Mouse (Mus musculus) CH12.LX (cell line): ENCODE results near the gene Rbks.

Source experiments
- CHD1 ChIP-seq: IDR thresholded peaks from 2 replicates; pipeline ENCODE4 v1.6.1; 2012; ENCODE audit warnings: low read depth, low read length, improper control_type of control experiment, inconsistent platforms
- CHD2 ChIP-seq: IDR thresholded peaks from 2 replicates; pipeline ENCODE4 v1.6.1; 2011; ENCODE audit warnings: low read length, improper control_type of control experiment
- CTCF ChIP-seq, 2 experiments: IDR thresholded peaks in 1 of 2; conservative IDR thresholded peaks in 1 of 2; 2 replicates each; pipeline ENCODE4 v1.5.1; 2011 to 2012; ENCODE audit warnings: low read depth in 2 of 2, low read length in 2 of 2, improper control_type of control experiment in 1 of 2, inconsistent platforms in 1 of 2, mild to moderate bottlenecking in 1 of 2, moderate library complexity in 1 of 2
- E2F4 ChIP-seq: IDR thresholded peaks from 2 replicates; pipeline ENCODE4 v1.6.1; 2011; ENCODE audit warnings: low read depth, low read length, improper control_type of control experiment; ENCODE audit not compliant: insufficient replicate concordance
- POLR2A ChIP-seq: IDR thresholded peaks from 2 replicates; pipeline ENCODE4 v1.6.1; 2011; ENCODE audit warnings: low read depth, mild to moderate bottlenecking, improper control_type of control experiment, low read length
- POLR2AphosphoS2 ChIP-seq: IDR thresholded peaks from 2 replicates; pipeline ENCODE4 v1.6.1; 2011; ENCODE audit warnings: low read depth, low read length, improper control_type of control experiment
- RAD21 ChIP-seq: IDR thresholded peaks from 2 replicates; pipeline ENCODE4 v1.6.1; 2011; ENCODE audit warnings: low read depth, mild to moderate bottlenecking, low read length, improper control_type of control experiment, moderate library complexity
- RCOR1 ChIP-seq: conservative IDR thresholded peaks from 2 replicates; pipeline ENCODE4 v1.6.1; 2012; ENCODE audit warnings: low read depth, mild to moderate bottlenecking, inconsistent platforms, low read length, improper control_type of control experiment
- TCF12 ChIP-seq: IDR thresholded peaks from 2 replicates; pipeline ENCODE4 v1.6.1; 2014; ENCODE audit warnings: low read depth, mild to moderate bottlenecking, inconsistent platforms, low read length, improper control_type of control experiment
- ZKSCAN1 ChIP-seq: IDR thresholded peaks from 2 replicates; pipeline ENCODE4 v1.6.1; 2012; ENCODE audit warnings: low read depth, inconsistent platforms, low read length, improper control_type of control experiment, borderline replicate concordance

DNA sequence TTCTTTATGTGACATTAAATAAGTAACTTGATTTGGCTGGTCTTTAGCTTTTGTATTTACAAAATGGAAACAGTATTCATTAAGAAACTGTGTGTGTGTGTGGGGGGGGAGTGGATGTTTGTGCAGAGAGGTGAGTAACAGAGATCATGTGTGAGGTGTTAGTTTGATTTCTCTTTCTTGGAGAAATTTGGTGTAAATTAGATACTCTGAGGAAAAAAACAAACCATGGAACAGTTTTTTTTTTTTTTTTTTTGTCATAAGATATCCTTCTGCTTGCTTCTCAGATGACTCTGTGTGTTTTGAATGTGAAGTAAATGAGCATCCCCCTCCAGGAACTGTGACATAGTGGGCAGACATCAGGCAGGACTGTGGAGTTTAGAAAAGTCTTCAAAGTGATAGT lies 2.0 kb upstream of the Rbks start:
- no peak for TF ChIP-seq POLR2AphosphoS2
- no peak for TF ChIP-seq RAD21
- no peak for TF ChIP-seq CHD2
- TF ChIP-seq CTCF (conservative IDR thresholded peaks at IDR 0.05 in 1 of 2, IDR thresholded peaks at IDR 0.05 in 1 of 2; ENCODE audit: low read depth in 2 of 2, low read length in 2 of 2) = no peak
- TF ChIP-seq CHD1 = no peak
- no peak for TF ChIP-seq E2F4
- no peak for TF ChIP-seq ZKSCAN1
- no peak for TF ChIP-seq POLR2A
- no peak for TF ChIP-seq TCF12
- TF ChIP-seq RCOR1 = no peak
